In the genomic region with DNA sequence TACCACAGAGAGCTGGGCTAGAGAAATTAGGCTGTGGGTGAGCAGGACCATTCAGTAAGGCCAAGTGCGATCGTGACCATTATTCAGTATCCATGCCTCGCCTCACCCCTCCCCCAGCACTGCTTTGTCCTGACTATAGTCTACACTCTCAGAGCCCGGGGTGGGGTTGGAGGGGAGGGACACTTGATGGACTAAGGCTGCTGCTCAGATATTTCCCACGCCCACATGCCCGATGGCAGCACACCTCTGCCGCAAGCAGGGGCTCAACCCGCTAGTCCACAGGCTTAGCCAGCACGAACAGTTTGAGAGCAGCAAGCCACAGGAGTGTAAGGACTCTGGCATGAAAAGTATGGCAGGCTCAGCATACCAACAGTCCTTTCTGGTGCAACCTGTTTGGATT, we compare ENCODE assay signal across 10 mouse cellular contexts. TPM values are rescaled to one million over a fixed set of nuclear protein-coding genes. Genes with fewer than 3 reads are reported as not detected.
A peak's percentile ranks its signal among the peaks of the same experiment; 100 is the strongest.
DNase-seq lines count a peak whose midpoint lies in the region; ATAC-seq and TF ChIP-seq lines count a peak whose summit lies in the region.
"Had no signal": no experiment of that assay in that cellular context is flagged by ENCODE, and none has a peak within 500 bp of the region (broad histone marks: within the 10 kb centered on the region; RNA-seq: fewer than 3 reads in every experiment).

No protein-coding gene starts in this region.

- no peaks in the 10 kb centered on the region for H3K9me3 ChIP-seq in hindbrain, embryonic 15.5 days
- no peaks in the 10 kb centered on the region for H3K9me3 ChIP-seq in midbrain, embryonic 10.5 days (replicated peaks)
- H3K9me3 ChIP-seq in neural tube, embryonic 15.5 days (replicated peaks) = no peaks in the 10 kb centered on the region

- 47% methylated on average over 9 of the region's 9 CpGs for WGBS in hindbrain, embryonic 15.5 days
- WGBS in midbrain, embryonic 10.5 days = 65% methylated on average over 9 of the region's 9 CpGs
- 33% methylated on average over 9 of the region's 9 CpGs for WGBS in neural tube, embryonic 15.5 days

- TF ChIP-seq CTCF in embryonic fibroblast, embryonic 13.5 days (IDR thresholded peaks at IDR 0.05; ENCODE audit: borderline replicate concordance, insufficient read depth, low read length) = no peak

- peak; percentile 38; the same call in 1 of the 2 replicates for ATAC-seq in hindbrain, embryonic 15.5 days (ENCODE audit: low FRiP score, low read depth)
- ATAC-seq in neural tube, embryonic 15.5 days (ENCODE audit: low FRiP score) = no peak
- no peak for ATAC-seq in megakaryocyte-erythroid progenitor cell, adult 5-6 weeks (replicated peaks; ENCODE audit: low FRiP score, low TSS enrichment, poor library complexity, severe bottlenecking)

- H3K4me3 ChIP-seq in embryonic fibroblast, embryonic 13.5 days (ENCODE audit: insufficient read depth, low read length) = no peak overlapping the region
- H3K4me3 ChIP-seq in hindbrain, embryonic 15.5 days = no peak overlapping the region
- no peak overlapping the region for H3K4me3 ChIP-seq in midbrain, embryonic 10.5 days
- H3K4me3 ChIP-seq in neural tube, embryonic 15.5 days (replicated peaks) = no peak overlapping the region

- peak; percentile 36 for DNase-seq in midbrain, embryonic 10.5 days (ENCODE audit: low spot score)
- no peak for DNase-seq in adrenal gland, adult 18-20 months (ENCODE audit: low spot score in 2 of 2)
- DNase-seq in urinary bladder, postnatal 25 days (ENCODE audit: low spot score) = no peak
- DNase-seq: liver had no signal

- H3K4me2 ChIP-seq in hindbrain, embryonic 15.5 days = 0 out of 2 replicates have a peak overlapping the region, but pooled peaks have one; percentile 13
- peak overlapping the region; percentile 22 for H3K4me2 ChIP-seq in neural tube, embryonic 15.5 days

- no peaks in the 10 kb centered on the region for H3K27me3 ChIP-seq in hindbrain, embryonic 15.5 days
- H3K27me3 ChIP-seq in midbrain, embryonic 10.5 days (ENCODE audit: low read depth, poor library complexity, severe bottlenecking) = peaks cover 4% of the 10 kb centered on the region; the same call in 1 of the 2 replicates
- H3K27me3 ChIP-seq in neural tube, embryonic 15.5 days (replicated peaks) = no peaks in the 10 kb centered on the region

- no peak overlapping the region for H3K9ac ChIP-seq in hindbrain, embryonic 15.5 days
- no peak overlapping the region for H3K9ac ChIP-seq in neural tube, embryonic 15.5 days (replicated peaks)

- peak overlapping the region; percentile 80 for H3K27ac ChIP-seq in embryonic fibroblast, embryonic 13.5 days (ENCODE audit: insufficient read depth, low read length)
- no peak overlapping the region for H3K27ac ChIP-seq in hindbrain, embryonic 15.5 days (replicated peaks)
- H3K27ac ChIP-seq in midbrain, embryonic 10.5 days (replicated peaks) = peak overlapping the region; percentile 79
- no peak overlapping the region for H3K27ac ChIP-seq in neural tube, embryonic 15.5 days (replicated peaks)

- no peak for TF ChIP-seq POLR2A in embryonic fibroblast, embryonic 13.5 days (IDR thresholded peaks at IDR 0.05; ENCODE audit: low read depth, low read length)

- peaks cover 6% of the 10 kb centered on the region for H3K4me1 ChIP-seq in embryonic fibroblast, embryonic 13.5 days (ENCODE audit: control insufficient read depth, insufficient read depth, low read length)
- no peaks in the 10 kb centered on the region for H3K4me1 ChIP-seq in hindbrain, embryonic 15.5 days (replicated peaks)
- H3K4me1 ChIP-seq in midbrain, embryonic 10.5 days = peaks cover 23% of the 10 kb centered on the region
- no peaks in the 10 kb centered on the region for H3K4me1 ChIP-seq in neural tube, embryonic 15.5 days

- no peaks in the 10 kb centered on the region for H3K36me3 ChIP-seq in hindbrain, embryonic 15.5 days
- no peaks in the 10 kb centered on the region for H3K36me3 ChIP-seq in midbrain, embryonic 10.5 days
- no peaks in the 10 kb centered on the region for H3K36me3 ChIP-seq in neural tube, embryonic 15.5 days

RNA-seq across cellular contexts. Expression of a gene that starts 6.1 kb away (rescaled TPM):
- polyA plus RNA-seq in embryonic fibroblast, embryonic 13.5 days (2011; ENCODE audit: insufficient read length, low read depth, missing spikeins) = not detected in 2 replicates
- not detected in 2 replicates for polyA plus RNA-seq in hindbrain, embryonic 15.5 days (2015; fragmentation: Nextera tagmentation; extraction: Ambion mirVana)
- polyA plus RNA-seq in midbrain, embryonic 10.5 days (2016; fragmentation: Nextera tagmentation; extraction: Ambion mirVana) = 0.05 and 0.24 TPM in 2 replicates
- 0.06 and 0.15 TPM in 2 replicates for polyA plus RNA-seq in neural tube, embryonic 15.5 days (2015; fragmentation: Nextera tagmentation; extraction: Ambion mirVana)
- total RNA-seq in adrenal gland, adult 18-20 months (2021) = not detected
- total RNA-seq in megakaryocyte-erythroid progenitor cell, adult 5-6 weeks (2014; fragmentation: Nextera tagmentation) = not detected in 2 replicates
- total RNA-seq in megakaryocyte-erythroid progenitor cell, adult 5-6 weeks (2017) = not detected in 2 replicates
- total RNA-seq: layer of hippocampus, postnatal 25 days had no signal

RNA-seq across cellular contexts. Expression of a gene that starts 25.4 kb away (rescaled TPM):
- polyA plus RNA-seq in embryonic fibroblast, embryonic 13.5 days (2011; ENCODE audit: insufficient read length, low read depth, missing spikeins) = 65.7 and 76.1 TPM in 2 replicates
- polyA plus RNA-seq in hindbrain, embryonic 15.5 days (2015; fragmentation: Nextera tagmentation; extraction: Ambion mirVana) = 57.8 and 61.7 TPM in 2 replicates
- 81.3 and 92.9 TPM in 2 replicates for polyA plus RNA-seq in midbrain, embryonic 10.5 days (2016; fragmentation: Nextera tagmentation; extraction: Ambion mirVana)
- 55.4 and 57.8 TPM in 2 replicates for polyA plus RNA-seq in neural tube, embryonic 15.5 days (2015; fragmentation: Nextera tagmentation; extraction: Ambion mirVana)
- total RNA-seq in adrenal gland, adult 18-20 months (2021) = 10 to 100 TPM; 62.0 to 70.6 TPM
- total RNA-seq in megakaryocyte-erythroid progenitor cell, adult 5-6 weeks (2014; fragmentation: Nextera tagmentation) = 15.9 and 25.6 TPM in 2 replicates
- 15.1 and 23.5 TPM in 2 replicates for total RNA-seq in megakaryocyte-erythroid progenitor cell, adult 5-6 weeks (2017)

RNA-seq across cellular contexts. Expression of a gene that starts 34.2 kb away (rescaled TPM):
- not detected in 2 replicates for polyA plus RNA-seq in embryonic fibroblast, embryonic 13.5 days (2011; ENCODE audit: insufficient read length, low read depth, missing spikeins)
- not detected in 2 replicates for polyA plus RNA-seq in hindbrain, embryonic 15.5 days (2015; fragmentation: Nextera tagmentation; extraction: Ambion mirVana)
- not detected in 2 replicates for polyA plus RNA-seq in midbrain, embryonic 10.5 days (2016; fragmentation: Nextera tagmentation; extraction: Ambion mirVana)
- polyA plus RNA-seq in neural tube, embryonic 15.5 days (2015; fragmentation: Nextera tagmentation; extraction: Ambion mirVana) = not detected in 2 replicates
- not detected for total RNA-seq in adrenal gland, adult 18-20 months (2021)
- not detected in 2 replicates for total RNA-seq in megakaryocyte-erythroid progenitor cell, adult 5-6 weeks (2014; fragmentation: Nextera tagmentation)
- total RNA-seq in megakaryocyte-erythroid progenitor cell, adult 5-6 weeks (2017) = not detected in 2 replicates
- total RNA-seq: layer of hippocampus, postnatal 25 days had no signal
- polyA plus RNA-seq: frontal cortex, adult 2 months had no signal

RNA-seq across cellular contexts. Expression of a gene that starts 50.2 kb away (rescaled TPM):
- polyA plus RNA-seq in embryonic fibroblast, embryonic 13.5 days (2011; ENCODE audit: insufficient read length, low read depth, missing spikeins) = 496 and 517 TPM in 2 replicates
- 314 and 316 TPM in 2 replicates for polyA plus RNA-seq in hindbrain, embryonic 15.5 days (2015; fragmentation: Nextera tagmentation; extraction: Ambion mirVana)
- 448 and 507 TPM in 2 replicates for polyA plus RNA-seq in midbrain, embryonic 10.5 days (2016; fragmentation: Nextera tagmentation; extraction: Ambion mirVana)
- polyA plus RNA-seq in neural tube, embryonic 15.5 days (2015; fragmentation: Nextera tagmentation; extraction: Ambion mirVana) = 294 and 309 TPM in 2 replicates
- 100 to 1,000 TPM; 423 to 430 TPM for total RNA-seq in adrenal gland, adult 18-20 months (2021)
- total RNA-seq in megakaryocyte-erythroid progenitor cell, adult 5-6 weeks (2014; fragmentation: Nextera tagmentation) = 225 and 272 TPM in 2 replicates
- total RNA-seq in megakaryocyte-erythroid progenitor cell, adult 5-6 weeks (2017) = 502 and 648 TPM in 2 replicates

Comparison
In these comparisons a context has a peak if more than half of its experiments do, and no peak if none do; other contexts are left out.
1. H3K27ac ChIP-seq: peak in embryonic fibroblast, embryonic 13.5 days (single experiment) and midbrain, embryonic 10.5 days (single experiment); none in hindbrain, embryonic 15.5 days (single experiment) and neural tube, embryonic 15.5 days (single experiment).